Mouse (Mus musculus) stomach, embryonic 16.5 days (tissue): ENCODE data around the gene Tnfsf11. TPM values are rescaled to one million over a fixed set of nuclear protein-coding genes. Genes with fewer than 3 reads are reported as not detected.

Source experiments
- ATAC-seq: fragments of 200-750 bp; cut with Nextera tagmentation; 2 replicates; pipeline ENCODE4 v1.8.0; 2017; ENCODE audit warnings: moderate number of reproducible peaks, moderate TSS enrichment; ENCODE audit not compliant: insufficient read depth, low FRiP score
- H3K27ac ChIP-seq: fragments of 300-500 bp; sonication (generic); 2 replicates; pipeline ENCODE4 v1.5.1; 2014; ENCODE audit warnings: low read length
- H3K27me3 ChIP-seq: fragments of 300-500 bp; sonication (generic); 2 replicates; pipeline ENCODE4 v1.6.1; 2014; ENCODE audit warnings: low read length, control low read depth, mixed read lengths; ENCODE audit not compliant: control insufficient read depth, insufficient read depth
- H3K36me3 ChIP-seq: fragments of 300-500 bp; sonication (generic); 2 replicates; pipeline ENCODE4 v1.6.1; 2014; ENCODE audit warnings: low read length; ENCODE audit not compliant: control insufficient read depth, insufficient read depth
- H3K4me1 ChIP-seq: fragments of 300-500 bp; sonication (generic); 2 replicates; pipeline ENCODE4 v1.6.1; 2014; ENCODE audit warnings: low read length, control low read depth, mixed read lengths; ENCODE audit not compliant: control insufficient read depth, insufficient read depth
- H3K4me2 ChIP-seq: fragments of 300-500 bp; sonication (generic); 2 replicates; pipeline ENCODE4 v1.6.1; 2014; ENCODE audit warnings: low read depth, low read length, mixed read lengths
- H3K4me3 ChIP-seq: fragments of 300-500 bp; sonication (generic); replicated peaks from 2 replicates; pipeline ENCODE4 v1.5.1; 2014; ENCODE audit warnings: mild to moderate bottlenecking, low read length
- H3K9ac ChIP-seq: fragments of 300-500 bp; sonication (generic); 2 replicates; pipeline ENCODE4 v1.6.1; 2014; ENCODE audit warnings: low read length
- H3K9me3 ChIP-seq: fragments of 300-500 bp; sonication (generic); replicated peaks from 2 replicates; pipeline ENCODE4 v1.6.1; 2016; ENCODE audit warnings: low read length, control low read depth; ENCODE audit not compliant: control insufficient read depth
- WGBS: fragments of 180-500 bp; shearing (Covaris S2); extraction: QIAGEN DNeasy Blood & Tissue Kit; methylation state at CpG from one replicate; pipeline ENCODE4 v1.1.7; 2014; 5-methylcytosine and 5-hydroxymethylcytosine counted together
- polyA plus RNA-seq: library from polyadenylated mRNA; unstranded; fragments of >200 nt; fragmentation: Nextera tagmentation; extraction: Ambion mirVana; gene quantifications from 2 replicates; pipeline ENCODE4 v1.2.1, GENCODE M21; 2015

Gene Tnfsf11
- polyA plus RNA-seq, 1 experiment from 2014 or later: 0.21 TPM

DNA sequence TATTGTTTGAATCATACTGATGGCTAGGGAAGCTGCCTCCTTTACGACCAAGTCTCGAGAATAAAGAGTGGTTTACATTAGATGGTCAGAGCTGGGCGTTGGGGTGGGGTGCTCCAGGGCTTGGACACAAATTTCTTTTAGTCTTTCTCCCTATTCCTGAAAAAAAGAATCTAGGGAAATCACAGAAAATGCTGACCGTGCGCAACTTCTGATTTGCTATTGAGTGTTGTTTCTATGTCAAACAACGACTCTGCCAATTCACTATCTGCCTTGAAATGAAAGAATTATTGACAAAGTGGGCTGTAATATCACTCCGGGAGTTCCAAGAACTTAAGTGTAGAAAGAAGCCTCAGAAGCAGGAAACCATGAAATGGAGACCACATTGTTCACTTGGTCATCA lies 23.5 kb upstream of the Tnfsf11 start:
- Histone ChIP-seq H3K27ac (no peak overlapping the region), H3K4me1 (0 out of 2 replicates have a peak, but pooled peaks cover 9% of the 10 kb centered on the region), H3K27me3 (no peaks in the 10 kb centered on the region), H3K36me3 (no peaks in the 10 kb centered on the region), H3K9ac (no peak overlapping the region), H3K4me2 (no peak overlapping the region), H3K4me3 (no peak overlapping the region), H3K9me3 (no peaks in the 10 kb centered on the region)
- WGBS: 70% methylated on average over 7 of the region's 7 CpGs
- no peak for ATAC-seq

DNA sequence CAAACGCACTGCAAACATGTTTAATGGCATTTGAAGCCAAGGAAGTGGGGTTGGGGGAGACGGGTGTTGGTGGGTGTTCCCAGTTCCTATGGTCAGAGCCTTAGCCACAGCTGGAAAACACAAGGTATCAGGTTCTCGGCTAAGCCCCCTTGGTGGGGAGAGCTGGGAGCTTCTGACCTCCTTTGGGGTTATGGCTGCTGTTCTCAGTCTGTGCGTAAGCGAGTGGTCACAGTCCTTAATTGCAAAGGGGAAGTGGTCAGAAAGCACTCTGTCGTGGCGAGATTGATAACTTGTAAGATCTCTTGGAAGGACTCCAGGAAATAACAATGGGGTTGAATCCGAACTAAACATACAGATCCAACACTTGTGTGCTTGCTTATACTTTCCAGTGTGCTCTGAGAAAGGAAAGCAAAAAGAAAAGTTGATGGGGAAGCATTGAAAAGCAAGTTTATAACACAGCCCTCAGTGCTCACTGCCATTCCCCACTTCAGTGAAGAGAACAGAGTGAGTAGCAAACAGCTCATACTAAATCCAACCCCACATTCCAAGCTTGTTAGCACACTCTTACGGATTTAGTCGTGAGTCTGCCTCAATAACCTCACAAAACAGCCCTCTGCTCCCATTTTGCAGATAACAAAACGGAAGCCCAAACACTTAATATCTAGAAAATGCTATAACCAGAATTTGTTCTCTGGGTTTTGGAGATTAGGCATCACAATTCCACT lies 22.9 kb upstream of the Tnfsf11 start:
- no peak overlapping the region for H3K27ac ChIP-seq
- WGBS: 23% methylated on average over 11 of the region's 11 CpGs

DNA sequence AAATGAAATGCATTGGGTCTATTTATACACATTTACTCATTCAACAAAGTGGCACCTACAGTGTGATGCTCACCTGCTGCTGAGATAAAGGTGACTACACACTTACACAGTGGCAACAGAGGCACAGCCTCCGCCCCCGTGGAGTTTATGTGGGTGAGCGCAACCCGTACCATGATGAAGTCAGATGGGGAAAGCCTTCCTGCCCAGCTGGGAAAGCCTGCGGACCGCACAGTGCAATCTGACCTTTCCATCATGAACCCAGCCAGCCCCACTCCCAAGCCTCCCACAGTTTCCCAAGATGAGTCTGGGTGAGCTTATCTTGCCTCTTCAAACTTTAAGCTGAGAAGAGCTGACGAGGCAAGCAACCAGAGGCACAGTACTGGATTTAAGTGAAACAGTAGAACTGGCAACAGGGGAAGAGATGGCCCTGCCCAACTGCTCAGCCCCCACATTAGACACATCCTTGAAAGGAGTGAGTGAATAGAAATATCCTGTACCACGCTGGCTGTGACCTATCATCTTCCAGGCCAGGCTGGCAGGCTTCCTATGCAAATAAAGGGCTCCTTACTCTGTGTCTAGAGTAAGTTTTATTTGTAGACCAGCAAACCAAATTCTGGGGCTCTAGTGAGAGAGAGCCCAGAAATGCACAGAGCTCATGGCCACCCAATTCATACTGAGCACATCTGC lies 22.1 kb upstream of the Tnfsf11 start:
- Histone ChIP-seq H3K9ac (no peak overlapping the region), H3K4me1 (0 out of 2 replicates have a peak, but pooled peaks cover 9% of the 10 kb centered on the region), H3K9me3 (no peaks in the 10 kb centered on the region), H3K4me2 (no peak overlapping the region), H3K27me3 (no peaks in the 10 kb centered on the region), H3K4me3 (no peak overlapping the region), H3K27ac (no peak overlapping the region), H3K36me3 (no peaks in the 10 kb centered on the region)
- 62% methylated on average over 8 of the region's 8 CpGs for WGBS
- ATAC-seq: no peak

More for the DNA sequence above, 22.9 kb upstream of the Tnfsf11 start:
- no peak overlapping the region for H3K4me2 ChIP-seq
- no peak overlapping the region for H3K9ac ChIP-seq
- H3K9me3 ChIP-seq: no peaks in the 10 kb centered on the region
- H3K4me3 ChIP-seq: no peak overlapping the region
- H3K4me1 ChIP-seq: 0 out of 2 replicates have a peak, but pooled peaks cover 9% of the 10 kb centered on the region
- H3K27me3 ChIP-seq: no peaks in the 10 kb centered on the region
- ATAC-seq: no peak
- H3K36me3 ChIP-seq: no peaks in the 10 kb centered on the region

DNA sequence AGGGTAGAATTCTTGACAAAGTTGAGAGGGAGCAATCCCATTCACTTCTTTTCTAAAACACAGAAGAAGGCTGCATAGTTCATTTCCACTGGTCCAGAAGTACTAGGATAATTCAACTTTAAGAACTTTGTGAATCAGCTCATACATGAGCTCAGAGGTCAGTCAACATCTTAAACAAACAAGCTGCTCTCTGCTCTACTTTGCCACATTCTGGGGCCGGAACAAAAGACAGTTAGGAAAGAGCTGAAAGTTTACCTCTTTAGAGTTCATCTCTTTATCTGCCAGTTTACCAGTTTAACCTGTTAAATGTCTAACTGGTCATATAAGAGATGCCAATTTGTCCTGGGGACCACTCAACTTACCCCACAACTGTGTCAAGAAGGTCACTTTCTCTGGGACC lies 15.5 kb upstream of the Tnfsf11 start:
- H3K4me2 ChIP-seq: no peak overlapping the region
- no peaks in the 10 kb centered on the region for H3K9me3 ChIP-seq
- no peaks in the 10 kb centered on the region for H3K36me3 ChIP-seq
- H3K27me3 ChIP-seq: no peaks in the 10 kb centered on the region
- WGBS: 50% methylated on average over 1 of the region's 1 CpGs
- no peak overlapping the region for H3K27ac ChIP-seq
- no peak for ATAC-seq
- H3K4me1 ChIP-seq: no peaks in the 10 kb centered on the region
- no peak overlapping the region for H3K4me3 ChIP-seq
- H3K9ac ChIP-seq: no peak overlapping the region

GRCm38 (mm10) chr14:78322916-78323315 lies 15.1 kb upstream of the Tnfsf11 start:
- ATAC-seq: no peak
- Histone ChIP-seq H3K4me1 (no peaks in the 10 kb centered on the region), H3K36me3 (no peaks in the 10 kb centered on the region), H3K9me3 (no peaks in the 10 kb centered on the region), H3K4me2 (no peak overlapping the region), H3K27me3 (no peaks in the 10 kb centered on the region), H3K27ac (no peak overlapping the region), H3K9ac (no peak overlapping the region), H3K4me3 (no peak overlapping the region)
- 80% methylated on average over 9 of the region's 9 CpGs for WGBS

- no peak for ATAC-seq
Measured at GRCm38 (mm10) chr14:78320248-78320647, 12.4 kb upstream of the Tnfsf11 start.

GRCm38 (mm10) chr14:78319580-78319979 lies 11.7 kb upstream of the Tnfsf11 start:
- no peak overlapping the region for H3K27ac ChIP-seq
- H3K4me2 ChIP-seq: no peak overlapping the region
- H3K36me3 ChIP-seq: no peaks in the 10 kb centered on the region
- H3K27me3 ChIP-seq: no peaks in the 10 kb centered on the region
- WGBS: 70% methylated on average over 5 of the region's 5 CpGs
- no peak overlapping the region for H3K9ac ChIP-seq
- no peaks in the 10 kb centered on the region for H3K4me1 ChIP-seq
- no peaks in the 10 kb centered on the region for H3K9me3 ChIP-seq
- H3K4me3 ChIP-seq: no peak overlapping the region
- no peak for ATAC-seq

More at GRCm38 (mm10) chr14:78320248-78320647, 12.4 kb upstream of the Tnfsf11 start:
- no peaks in the 10 kb centered on the region for H3K9me3 ChIP-seq
- H3K9ac ChIP-seq: no peak overlapping the region
- 84% methylated on average over 6 of the region's 6 CpGs for WGBS
- H3K36me3 ChIP-seq: no peaks in the 10 kb centered on the region
- H3K4me1 ChIP-seq: no peaks in the 10 kb centered on the region
- H3K4me2 ChIP-seq: no peak overlapping the region
- no peak overlapping the region for H3K27ac ChIP-seq
- no peaks in the 10 kb centered on the region for H3K27me3 ChIP-seq
- no peak overlapping the region for H3K4me3 ChIP-seq

DNA sequence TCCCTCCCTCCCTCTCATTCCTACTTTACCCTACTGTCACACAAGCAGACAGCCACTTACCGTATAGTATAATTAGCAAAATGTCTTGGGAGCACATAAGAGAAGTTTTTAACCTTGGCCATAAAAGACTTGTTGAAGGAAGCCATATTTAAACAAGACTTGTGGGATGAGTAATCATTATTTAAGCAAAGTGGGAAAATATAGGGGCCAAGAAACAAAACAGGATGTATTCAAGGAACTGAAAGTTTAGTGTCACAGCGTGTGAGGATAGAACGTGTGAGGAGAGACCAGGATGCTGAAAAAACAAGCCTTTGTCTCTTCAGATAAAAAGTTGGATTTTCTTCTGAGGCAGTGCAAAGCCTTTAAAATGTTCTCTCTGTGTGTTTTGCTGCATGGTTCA lies 11.2 kb upstream of the Tnfsf11 start:
- Histone ChIP-seq H3K4me1 (no peaks in the 10 kb centered on the region), H3K4me3 (no peak overlapping the region), H3K9me3 (no peaks in the 10 kb centered on the region), H3K27ac (no peak overlapping the region), H3K4me2 (no peak overlapping the region), H3K9ac (no peak overlapping the region), H3K36me3 (no peaks in the 10 kb centered on the region), H3K27me3 (no peaks in the 10 kb centered on the region)
- ATAC-seq: no peak
- WGBS: 54% methylated on average over 3 of the region's 3 CpGs

DNA sequence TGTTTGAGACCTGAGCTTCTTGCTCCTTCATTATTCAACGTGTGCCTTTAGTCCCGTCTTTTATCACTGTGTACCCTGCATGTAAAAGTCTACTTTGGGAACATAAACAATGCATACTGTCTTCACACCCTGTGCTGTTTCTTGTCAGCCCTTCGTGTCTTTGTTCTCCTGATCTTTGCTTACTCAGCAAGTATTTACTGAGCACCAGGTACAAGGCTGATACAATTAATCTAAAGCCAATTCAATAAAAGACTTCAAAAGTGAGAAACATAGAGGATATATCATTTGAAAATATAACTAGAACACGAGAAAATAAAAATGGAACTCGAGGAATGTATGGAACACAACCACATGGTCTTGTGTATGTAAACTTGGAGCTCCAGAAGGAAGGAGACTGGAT lies 9.8 kb upstream of the Tnfsf11 start:
- Histone ChIP-seq H3K4me3 (no peak overlapping the region), H3K9me3 (no peaks in the 10 kb centered on the region), H3K9ac (no peak overlapping the region), H3K36me3 (no peaks in the 10 kb centered on the region), H3K4me2 (no peak overlapping the region), H3K4me1 (no peaks in the 10 kb centered on the region), H3K27me3 (no peaks in the 10 kb centered on the region), H3K27ac (no peak overlapping the region)
- ATAC-seq: no peak
- WGBS: 52% methylated on average over 5 of the region's 5 CpGs
